Mouse (Mus musculus) splenic B cell, adult 2 months (primary cell): Measurements from ENCODE around the gene 4931422A03Rik.
"Not testable (repeated sequence)": the region's sequence is repeated elsewhere in the genome, so short reads cannot be mapped to it uniquely, and the experiment has no call there.

Experiments used
- DNase-seq: peaks from one replicate; pipeline ENCODE4 v3.0.0-alpha.2; 2011; ENCODE audit warnings: low read depth, low spot score
- H3K27me3 ChIP-seq: 2 replicates; pipeline ENCODE4 v1.6.1; 2012; ENCODE audit warnings: mild to moderate bottlenecking, low read length, moderate library complexity, mixed read lengths; ENCODE audit not compliant: control insufficient read depth, poor library complexity, insufficient read depth, severe bottlenecking
- H3K36me3 ChIP-seq: 2 replicates; pipeline ENCODE4 v1.6.1; 2012; ENCODE audit warnings: mild to moderate bottlenecking, low read length, moderate library complexity, mixed read lengths; ENCODE audit not compliant: control insufficient read depth, poor library complexity, insufficient read depth, severe bottlenecking

Gene 4931422A03Rik

GRCm38 (mm10) chr2:104028139-104028723 lies at the start of gene 4931422A03Rik:
Gene 4931422A03Rik, minus strand, starts transcription at chr2:104028361.
- no peaks in the 10 kb centered on the region for H3K36me3 ChIP-seq
- no peaks in the 10 kb centered on the region for H3K27me3 ChIP-seq
- DNase-seq: peak; percentile 27

DNA sequence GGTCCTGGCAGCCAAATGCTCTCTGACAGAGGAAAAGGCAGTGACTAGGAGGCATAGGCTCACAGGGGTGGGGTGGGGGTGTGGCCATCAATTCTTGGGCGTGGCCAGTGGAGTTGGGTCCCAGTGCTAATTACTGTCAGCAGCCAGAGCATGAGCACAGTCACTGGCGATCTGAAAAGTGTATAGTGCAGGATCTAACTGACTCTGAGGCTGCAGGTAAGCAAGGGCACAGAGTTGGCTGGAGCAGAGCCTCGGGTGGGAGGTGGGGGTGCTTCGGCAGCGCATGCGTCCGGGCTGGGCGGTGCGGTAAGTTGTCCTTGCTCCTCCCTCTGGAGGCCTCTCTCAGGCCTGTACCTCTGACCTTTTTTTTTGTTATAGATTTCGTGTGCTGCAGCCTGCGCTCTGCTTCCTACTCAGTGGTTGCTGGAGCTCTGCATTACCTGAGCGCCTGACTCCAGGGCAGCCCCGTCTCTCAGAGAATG lies 41.6 kb upstream of the 4931422A03Rik start, which contains the start of gene Cd59b:
Gene Cd59b (plus strand): TSS at position 146 of the 482 bp plus-strand sequence.
- no peaks in the 10 kb centered on the region for H3K27me3 ChIP-seq
- peak; percentile 50 for DNase-seq
- H3K36me3 ChIP-seq: no peaks in the 10 kb centered on the region

DNA sequence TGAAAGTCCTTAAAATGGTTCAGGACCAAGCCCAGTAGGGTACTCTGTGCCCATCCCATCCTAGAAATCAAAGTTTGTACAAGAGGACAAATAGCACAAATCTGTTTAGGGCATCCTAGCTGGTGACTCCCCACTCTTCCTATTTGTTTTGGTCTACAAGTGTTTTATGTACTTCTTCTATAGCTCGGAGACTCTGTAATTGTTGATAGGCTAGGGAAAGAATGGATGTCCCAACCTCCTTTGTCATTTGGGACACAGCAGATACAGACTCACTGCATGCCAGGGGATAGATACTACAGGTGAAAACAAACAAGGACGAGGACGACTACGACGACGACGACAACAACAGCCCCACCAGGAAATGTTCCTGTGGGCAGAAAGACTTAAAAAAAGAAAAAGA lies 40.3 kb upstream of the 4931422A03Rik start, which contains the start of gene Gm10799:
Gene Gm10799 (minus strand): TSS at position 101 of the 400 bp plus-strand sequence.
- H3K27me3 ChIP-seq, DNase-seq, H3K36me3 ChIP-seq: not testable (repeated sequence)

DNA sequence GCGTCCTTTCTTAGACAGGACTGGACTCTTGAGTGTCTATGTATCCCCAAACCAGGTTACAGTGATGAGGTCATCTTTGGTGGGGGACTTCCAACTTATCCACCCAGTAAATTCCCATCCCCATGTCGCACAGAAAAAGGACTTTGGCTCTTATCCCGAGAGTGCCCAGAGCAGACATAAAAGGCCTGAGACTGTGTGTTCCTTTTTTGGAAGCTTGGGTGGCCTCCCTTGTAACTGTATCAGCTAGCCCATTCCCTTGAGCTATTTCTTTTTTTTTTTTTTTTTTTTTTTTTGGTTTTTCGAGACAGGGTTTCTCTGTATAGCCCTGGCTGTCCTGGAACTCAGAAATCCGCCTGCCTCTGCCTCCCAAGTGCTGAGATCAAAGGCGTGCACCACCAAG lies 37.4 kb upstream of the 4931422A03Rik start, which contains the start of gene Gm10912:
Gene Gm10912 (plus strand): TSS at position 301 of the 400 bp plus-strand sequence.
- not testable (repeated sequence) for DNase-seq, H3K27me3 ChIP-seq, H3K36me3 ChIP-seq

DNA sequence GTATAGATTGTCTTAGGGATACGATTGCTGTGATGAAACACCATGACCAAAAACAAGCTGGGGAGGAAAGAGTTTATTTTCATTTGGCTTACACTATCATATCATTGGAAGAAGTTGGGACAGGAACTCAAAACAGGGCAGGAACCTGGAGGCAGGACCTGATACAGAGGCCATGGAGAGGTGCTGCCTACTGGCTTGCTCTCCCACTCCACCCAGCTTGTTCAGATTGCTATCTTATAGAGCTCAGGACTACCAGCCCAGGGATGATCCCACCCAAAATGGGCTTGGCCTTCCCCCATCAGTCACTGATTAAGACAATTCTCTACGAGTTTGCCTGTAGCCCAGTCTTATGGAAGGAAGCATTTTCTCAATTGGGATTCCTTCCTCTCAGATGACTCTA lies 36.0 kb upstream of the 4931422A03Rik start:
- H3K27me3 ChIP-seq: no peaks in the 10 kb centered on the region
- DNase-seq: no peak

DNA sequence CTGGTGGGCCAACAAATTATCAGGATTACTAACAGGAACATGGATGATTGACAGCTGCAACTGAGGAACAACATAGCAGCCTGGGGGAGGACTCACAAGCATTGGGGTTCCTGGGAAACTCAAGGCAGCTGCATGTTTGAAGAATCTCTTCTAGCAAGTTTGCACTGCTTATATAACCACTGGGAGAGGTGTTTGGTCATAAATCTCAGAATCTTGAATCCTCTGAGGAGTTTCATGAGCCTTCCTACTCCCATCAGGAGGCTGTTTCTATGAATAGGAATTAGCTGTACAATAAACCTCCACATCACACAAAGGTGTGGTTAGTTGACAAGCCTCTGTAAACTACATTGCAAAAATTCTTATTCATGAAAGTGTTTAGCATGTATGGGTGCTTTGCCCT lies 34.5 kb upstream of the 4931422A03Rik start:
- no peaks in the 10 kb centered on the region for H3K36me3 ChIP-seq
- no peak for DNase-seq
- H3K27me3 ChIP-seq: no peaks in the 10 kb centered on the region

More for the DNA sequence above, 36.0 kb upstream of the 4931422A03Rik start:
- no peaks in the 10 kb centered on the region for H3K36me3 ChIP-seq

DNA sequence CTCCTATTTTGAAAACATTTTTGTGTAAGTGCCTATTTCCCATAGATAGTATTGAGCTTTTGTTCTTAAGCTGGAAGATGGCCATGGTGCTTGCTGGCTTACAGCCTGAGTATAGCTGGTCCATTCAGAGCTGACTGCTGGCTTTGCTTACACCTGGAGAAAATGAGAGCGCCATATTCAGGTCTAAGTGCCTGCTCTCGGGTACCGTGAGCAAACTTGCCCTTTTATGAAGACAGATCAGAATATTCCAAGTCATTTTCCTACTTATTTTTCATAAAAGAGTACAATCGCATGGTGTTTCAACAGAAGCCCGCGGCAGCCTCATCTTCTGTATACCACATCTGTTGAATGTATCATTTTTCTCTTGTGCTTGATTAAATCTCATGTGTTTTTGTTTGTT lies 32.8 kb upstream of the 4931422A03Rik start:
- DNase-seq: no peak
- H3K27me3 ChIP-seq: no peaks in the 10 kb centered on the region
- no peaks in the 10 kb centered on the region for H3K36me3 ChIP-seq

DNA sequence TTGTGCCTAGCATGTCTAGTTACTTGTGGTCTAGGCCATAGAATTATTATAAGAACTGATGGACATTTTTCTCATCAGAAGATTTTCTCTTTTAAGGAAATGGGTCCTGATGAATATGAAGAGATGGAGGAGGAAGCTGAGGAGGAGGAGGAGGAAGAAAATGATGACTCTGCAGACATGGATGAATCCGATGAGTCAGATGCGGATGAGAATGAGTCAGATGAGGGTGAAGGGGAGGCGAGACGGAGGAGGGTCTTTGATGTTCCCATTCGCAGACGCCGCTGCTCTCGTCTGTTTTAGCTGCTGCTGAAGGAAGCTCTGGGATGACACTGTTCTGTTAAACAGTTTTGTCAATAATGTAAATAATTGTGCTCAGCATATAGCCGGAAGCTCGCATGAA lies 31.6 kb upstream of the 4931422A03Rik start:
- no peaks in the 10 kb centered on the region for H3K36me3 ChIP-seq
- DNase-seq: no peak
- H3K27me3 ChIP-seq: no peaks in the 10 kb centered on the region

GRCm38 (mm10) chr2:104058954-104059353 lies 30.8 kb upstream of the 4931422A03Rik start:
- Histone ChIP-seq H3K36me3 (0 out of 2 replicates have a peak, but pooled peaks cover 2% of the 10 kb centered on the region), H3K27me3 (no peaks in the 10 kb centered on the region)
- DNase-seq: no peak

- H3K36me3 ChIP-seq: 0 out of 2 replicates have a peak, but pooled peaks cover 2% of the 10 kb centered on the region
- no peak for DNase-seq
- H3K27me3 ChIP-seq: no peaks in the 10 kb centered on the region
These were observed 30.2 kb upstream of the 4931422A03Rik start for GRCm38 (mm10) chr2:104058381-104058780.

GRCm38 (mm10) chr2:104044479-104045080 lies 16.4 kb upstream of the 4931422A03Rik start:
- Histone ChIP-seq H3K27me3 (no peaks in the 10 kb centered on the region), H3K36me3 (peaks cover 7% of the 10 kb centered on the region)
- DNase-seq: no peak

GRCm38 (mm10) chr2:104043624-104044478 lies 15.7 kb upstream of the 4931422A03Rik start:
- DNase-seq: no peak
- no peaks in the 10 kb centered on the region for H3K27me3 ChIP-seq
- H3K36me3 ChIP-seq: peaks cover 8% of the 10 kb centered on the region

DNA sequence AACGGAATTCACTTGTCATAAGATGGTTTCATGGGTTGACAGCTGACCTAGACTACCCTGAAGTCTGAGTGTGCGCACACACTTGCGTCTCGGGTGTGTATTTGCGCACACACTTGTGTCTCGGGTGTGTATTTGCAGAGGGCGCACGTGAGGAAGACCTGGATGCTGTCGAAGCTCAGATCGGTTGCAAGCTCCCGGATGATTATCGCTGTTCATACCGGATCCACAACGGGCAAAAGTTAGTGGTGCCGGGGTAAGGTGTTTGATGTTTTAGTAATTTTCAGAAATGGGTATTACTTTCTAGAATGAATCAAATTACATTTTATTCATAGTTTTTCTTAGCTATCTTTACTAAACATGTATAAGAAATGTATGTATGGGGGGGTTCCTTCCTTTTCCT lies 14.6 kb upstream of the 4931422A03Rik start:
- H3K27me3 ChIP-seq: no peaks in the 10 kb centered on the region
- peaks cover 2% of the 10 kb centered on the region for H3K36me3 ChIP-seq
- DNase-seq: no peak

DNA sequence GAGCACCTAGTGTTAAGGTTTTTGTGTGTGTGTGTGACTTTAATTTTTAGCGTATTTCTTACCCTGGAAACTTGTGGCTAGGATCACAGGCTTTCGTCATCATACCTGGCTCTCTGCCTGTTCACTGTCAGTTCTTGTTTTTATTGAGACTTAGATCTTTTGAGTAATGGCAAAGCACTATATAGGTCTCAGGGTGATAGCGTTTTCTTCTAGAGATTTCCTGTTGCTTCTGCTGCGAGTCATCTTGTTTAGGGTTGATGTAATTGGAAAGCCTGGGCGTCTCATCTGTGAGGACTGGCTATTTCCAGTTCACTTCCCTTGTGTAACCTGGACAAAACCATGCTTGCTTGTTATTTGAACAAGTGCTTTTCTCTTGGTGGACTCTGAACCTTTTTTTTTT lies 13.5 kb upstream of the 4931422A03Rik start:
- H3K27me3 ChIP-seq: no peaks in the 10 kb centered on the region
- no peak for DNase-seq
- H3K36me3 ChIP-seq: peaks cover 6% of the 10 kb centered on the region

- DNase-seq: no peak
- H3K27me3 ChIP-seq: no peaks in the 10 kb centered on the region
- H3K36me3 ChIP-seq: peaks cover 9% of the 10 kb centered on the region
These were observed 10.1 kb upstream of the 4931422A03Rik start for GRCm38 (mm10) chr2:104038236-104038635.
